Mouse (Mus musculus): Measurements from ENCODE around the gene Thap8.

Gene Thap8

DNA sequence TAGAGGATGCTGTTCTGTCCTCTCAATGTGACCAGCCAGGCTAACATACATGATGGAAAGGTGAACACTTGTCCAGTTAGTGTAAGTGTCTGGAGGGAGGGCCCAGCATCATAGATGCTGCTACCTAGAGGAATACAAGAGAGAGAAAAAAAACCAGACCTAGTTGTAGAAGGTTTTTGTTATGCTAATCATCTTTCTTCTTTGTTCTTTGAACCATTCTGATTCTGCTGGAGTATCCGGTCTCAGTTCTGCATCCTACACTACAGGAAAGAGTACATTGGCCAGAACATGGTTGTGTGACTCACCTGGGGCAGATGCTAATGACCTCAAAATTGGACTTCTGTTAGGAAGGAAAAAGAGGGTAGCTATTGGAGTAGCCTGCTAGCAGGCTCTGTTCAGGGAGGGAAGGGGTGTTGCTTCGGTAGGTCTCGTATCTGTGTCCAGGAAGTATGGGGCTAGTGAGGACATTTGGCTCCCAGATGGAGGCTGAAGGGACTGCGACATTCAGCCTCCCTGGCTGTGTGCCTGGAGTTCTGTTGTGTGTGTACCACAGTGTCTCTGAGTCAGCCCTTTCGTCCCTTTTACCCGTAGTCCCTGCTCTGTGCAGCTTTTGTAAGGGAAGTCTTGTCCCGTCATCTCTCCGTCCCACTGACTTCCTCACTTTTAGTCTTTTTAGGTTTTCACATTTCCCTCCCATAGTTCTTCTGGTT lies 7.0 kb downstream of the Thap8 start:
- no peak for DNase-seq (ENCODE audit: low read depth, low spot score)

DNA sequence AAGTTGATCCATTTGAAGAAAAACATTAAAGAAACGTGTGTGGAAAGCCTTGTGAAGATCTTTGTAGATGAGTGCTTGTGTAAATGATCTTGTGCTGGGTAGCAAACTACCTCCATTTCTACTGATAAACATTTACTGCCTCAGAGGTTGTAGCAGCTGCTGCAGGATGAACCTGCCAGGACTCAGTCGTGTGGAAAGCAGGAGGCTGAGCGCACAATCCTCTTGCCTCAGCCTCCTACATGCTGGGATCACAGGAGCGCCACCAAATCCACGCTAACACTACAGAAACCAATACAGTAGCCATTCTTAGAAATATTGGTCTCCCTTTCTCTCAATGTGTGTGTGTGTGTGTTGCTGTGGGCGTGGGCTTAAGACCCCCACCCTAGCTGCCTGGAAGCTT lies 8.2 kb downstream of the Thap8 start:
- DNase-seq (ENCODE audit: low read depth, low spot score), result no peak

DNA sequence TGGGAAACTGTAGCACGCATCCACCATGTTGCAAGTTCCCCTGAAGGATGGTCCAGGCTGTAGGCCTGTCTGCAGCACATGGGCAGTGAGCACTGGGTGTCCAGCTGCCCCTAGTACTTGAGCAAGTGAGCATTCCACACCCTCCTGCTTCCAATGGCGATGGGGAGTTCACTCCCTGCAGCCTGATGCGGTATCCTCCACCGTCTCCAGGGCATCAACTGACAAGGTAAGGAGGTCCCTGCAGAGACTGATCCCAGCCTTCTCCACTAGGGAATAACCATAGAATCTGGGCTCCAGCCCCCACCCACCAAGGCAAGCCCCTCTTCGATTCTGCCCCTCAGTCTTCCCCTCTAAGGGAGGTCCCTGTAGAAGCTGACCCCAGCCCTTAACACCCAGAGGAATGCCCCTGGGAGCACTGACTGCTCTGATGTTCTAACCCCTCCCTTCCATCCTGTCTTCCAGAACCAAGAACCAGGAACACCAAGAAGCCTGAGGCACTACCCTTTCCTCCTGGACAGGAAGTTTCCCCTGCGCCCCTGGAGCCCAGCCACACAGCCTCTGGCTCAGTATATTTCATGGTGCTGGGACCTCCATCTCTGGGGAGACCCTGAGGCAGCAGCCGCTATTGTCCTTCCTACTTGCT lies 9.3 kb downstream of the Thap8 start:
- DNase-seq (ENCODE audit: low read depth, low spot score), result no peak

DNA sequence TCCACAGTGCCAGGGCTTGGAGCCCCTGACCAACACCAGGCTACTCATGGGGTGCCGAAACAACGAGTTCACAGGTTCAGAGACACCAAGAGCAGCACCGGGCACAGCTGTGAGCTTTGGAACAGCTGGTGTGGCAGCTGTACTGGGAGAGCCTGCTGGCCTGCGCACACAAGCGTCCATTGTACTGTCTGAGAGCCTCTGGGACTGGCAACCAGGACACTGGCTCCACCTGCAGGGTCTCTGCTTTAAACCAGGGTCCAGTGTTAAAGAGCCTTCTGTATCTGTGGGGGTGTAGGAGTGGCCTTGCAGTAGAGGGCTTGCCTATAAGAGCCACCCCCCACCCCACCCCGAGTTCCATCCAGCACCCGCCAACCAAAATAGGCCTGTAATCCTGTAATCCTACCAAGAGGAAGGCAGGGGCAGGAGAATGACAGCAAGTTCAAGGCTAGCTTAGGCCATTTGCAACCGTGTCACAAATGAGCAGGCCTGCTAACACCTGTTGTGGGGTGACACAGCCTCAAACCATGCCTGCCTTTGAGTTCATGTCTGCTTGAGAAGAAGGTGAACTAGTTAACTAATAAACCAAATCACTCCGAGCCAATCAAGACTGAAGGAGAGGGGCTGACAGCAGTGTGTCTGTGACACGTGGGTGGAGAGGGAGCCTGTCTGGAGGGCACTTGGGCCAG lies 10.0 kb downstream of the Thap8 start:
- peak; percentile 49 for DNase-seq (ENCODE audit: low read depth, low spot score)

DNA sequence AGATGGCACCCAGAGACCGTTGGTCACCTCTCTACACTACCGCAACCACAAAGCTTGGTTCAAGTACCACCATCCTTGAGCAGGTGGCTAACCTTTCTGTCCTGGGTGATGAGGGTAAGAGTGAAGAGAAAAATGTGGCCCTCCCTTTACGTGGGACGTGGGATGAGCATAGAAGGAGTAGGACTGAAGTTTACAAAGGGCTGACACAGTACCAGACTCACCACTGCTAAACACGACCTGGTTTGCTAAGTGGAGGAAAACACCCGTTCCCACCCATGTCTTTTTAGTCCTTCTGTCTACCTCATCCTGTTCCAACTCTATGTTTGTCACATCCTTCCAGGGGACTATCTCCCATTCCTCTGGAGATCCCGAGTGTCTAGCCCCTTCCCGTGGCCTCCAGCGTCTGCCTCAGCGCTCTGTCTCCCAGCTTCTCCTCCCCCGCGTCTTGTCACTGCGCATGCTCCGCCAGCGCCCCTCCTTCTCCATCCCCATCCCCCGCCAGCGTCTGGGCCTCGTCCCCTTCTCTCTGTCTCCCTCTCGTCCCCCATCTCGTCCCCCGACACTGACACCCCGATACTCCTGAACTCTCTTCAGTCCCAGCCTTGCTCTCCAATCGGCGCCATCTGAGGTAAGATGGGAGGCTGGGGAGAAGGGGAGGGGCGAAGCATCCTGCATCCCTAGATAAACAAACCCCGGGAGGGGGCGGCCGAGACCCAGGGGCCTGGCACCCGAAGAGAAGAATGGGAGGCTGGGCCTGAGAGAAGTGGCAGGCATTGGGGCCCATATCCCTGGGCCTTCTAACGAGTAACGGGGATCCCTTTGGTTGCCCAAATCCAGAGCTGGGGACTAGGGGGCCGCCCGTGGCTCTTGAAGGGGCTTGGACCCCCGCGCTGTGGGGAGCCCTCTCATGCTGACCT lies 11.6 kb downstream of the Thap8 start, which contains the start of gene Clip3:
Clip3 (plus strand) TSS at position 514 of the 917 bp plus-strand sequence.
- peak; percentile 87 for DNase-seq (ENCODE audit: low read depth, low spot score)

DNA sequence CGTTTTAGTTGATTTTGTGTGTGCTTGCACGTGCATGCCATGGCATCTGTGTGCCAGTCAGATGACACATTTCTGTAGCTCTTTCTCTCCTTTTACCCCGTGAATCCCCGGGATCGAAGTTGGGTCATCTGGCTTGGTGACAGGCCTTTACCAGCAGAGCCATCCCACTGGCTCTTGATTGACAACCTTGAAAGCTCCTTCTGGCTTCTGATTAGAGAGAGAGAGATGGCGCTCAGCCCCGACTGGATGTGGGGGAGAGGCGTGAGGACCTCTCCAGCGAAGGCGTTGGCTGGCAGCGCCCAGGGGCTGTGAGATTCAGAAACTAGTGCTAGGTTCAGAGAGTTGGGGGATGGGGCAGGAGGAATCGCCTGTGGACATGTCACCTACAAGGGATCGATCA lies 13.9 kb downstream of the Thap8 start:
- no peak for DNase-seq (ENCODE audit: low read depth, low spot score)

DNA sequence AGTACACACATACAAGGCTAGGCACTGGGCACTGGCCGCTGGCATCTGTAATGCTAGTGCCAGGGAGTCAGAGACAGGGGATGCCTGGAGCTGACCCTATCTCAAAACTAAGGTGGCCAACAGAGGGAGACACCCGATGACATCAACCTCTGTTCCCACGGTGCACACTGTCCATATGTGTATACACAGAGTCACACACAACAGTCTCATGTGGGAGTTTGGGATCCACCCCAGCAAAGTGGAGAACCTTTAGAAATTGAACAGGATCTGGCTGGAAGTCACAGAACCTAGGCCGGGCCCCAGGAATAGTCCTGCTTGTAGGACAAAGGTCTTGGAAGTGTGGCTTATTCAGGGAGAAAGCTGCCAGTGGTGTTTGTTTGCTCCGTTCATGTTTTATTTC lies 14.4 kb downstream of the Thap8 start:
- no peak for DNase-seq (ENCODE audit: low read depth, low spot score)

DNA sequence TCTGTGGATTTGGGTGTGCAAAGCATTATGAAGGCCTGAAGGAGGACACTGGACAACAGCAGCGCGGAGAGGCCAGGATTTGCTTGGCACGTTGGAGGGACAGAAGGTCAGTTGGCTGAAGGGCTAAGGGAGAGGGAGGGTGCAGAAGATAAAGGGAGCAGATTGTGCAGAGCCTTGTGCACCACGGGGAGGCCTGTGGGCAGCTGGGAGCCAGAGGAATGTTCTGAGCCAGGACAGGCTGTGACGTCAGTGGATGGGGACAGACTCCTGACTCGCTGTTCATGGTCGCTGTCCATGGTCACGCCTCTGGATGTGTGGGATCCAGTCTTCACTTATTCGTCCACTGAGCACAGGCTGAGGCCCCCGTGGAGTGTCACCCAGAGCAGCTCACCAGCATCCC lies 15.2 kb downstream of the Thap8 start:
- DNase-seq (ENCODE audit: low read depth, low spot score), result no peak

DNA sequence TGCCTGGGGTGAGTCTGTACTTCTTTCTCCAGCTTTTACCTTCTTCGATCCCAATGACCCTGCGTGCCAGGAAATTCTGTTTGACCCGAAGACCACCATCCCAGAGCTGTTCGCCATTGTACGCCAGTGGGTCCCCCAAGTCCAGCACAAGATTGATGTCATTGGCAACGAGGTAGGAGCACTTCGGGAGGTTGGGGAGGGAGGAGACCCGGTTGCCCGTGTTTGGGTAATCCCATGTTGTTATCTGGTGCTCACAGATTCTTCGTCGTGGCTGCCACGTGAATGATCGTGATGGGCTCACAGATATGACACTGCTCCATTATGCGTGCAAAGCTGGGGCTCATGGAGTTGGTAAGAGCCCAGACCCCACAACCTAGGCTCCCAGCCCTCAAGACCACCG lies 16.9 kb downstream of the Thap8 start:
- DNase-seq (ENCODE audit: low read depth, low spot score), result no peak

DNA sequence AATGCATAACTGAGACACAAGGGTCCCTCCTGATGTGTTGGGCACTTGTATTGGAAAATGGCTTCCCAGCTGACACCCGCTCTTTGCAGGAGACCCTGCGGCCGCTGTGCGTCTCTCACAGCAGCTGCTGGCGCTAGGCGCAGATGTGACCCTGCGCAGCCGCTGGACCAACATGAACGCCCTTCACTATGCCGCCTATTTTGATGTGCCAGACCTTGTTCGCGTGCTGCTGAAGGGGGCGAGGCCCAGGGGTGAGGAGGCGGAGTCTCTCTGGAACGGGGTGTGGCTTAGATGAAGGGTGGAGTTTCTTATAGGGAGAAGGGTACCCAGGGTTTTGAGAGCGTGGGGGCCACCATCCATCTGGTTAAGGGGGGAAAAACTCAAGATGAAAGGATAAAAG lies 17.4 kb downstream of the Thap8 start:
- no peak for DNase-seq (ENCODE audit: low read depth, low spot score)

DNA sequence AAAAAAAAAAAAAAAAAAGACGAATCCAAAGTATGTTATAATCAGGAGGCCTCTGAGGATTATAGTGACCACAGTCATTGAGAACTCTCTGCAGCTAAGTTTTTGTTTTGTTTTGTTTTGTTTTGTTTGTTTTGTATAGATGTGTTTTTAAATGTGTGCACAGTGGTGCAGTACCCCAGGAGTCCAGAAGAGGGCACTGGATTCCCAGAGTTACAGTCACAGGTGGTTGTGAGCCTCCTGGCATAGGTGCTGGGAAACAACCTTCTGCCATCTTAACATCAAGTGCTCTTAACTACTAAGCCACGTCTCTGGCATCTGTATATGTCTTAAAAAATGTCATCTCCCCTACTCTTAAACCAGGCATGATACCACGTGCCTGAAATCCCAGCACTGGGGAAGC lies 21.0 kb downstream of the Thap8 start:
- peak; percentile 30 for DNase-seq (ENCODE audit: low read depth, low spot score)

DNA sequence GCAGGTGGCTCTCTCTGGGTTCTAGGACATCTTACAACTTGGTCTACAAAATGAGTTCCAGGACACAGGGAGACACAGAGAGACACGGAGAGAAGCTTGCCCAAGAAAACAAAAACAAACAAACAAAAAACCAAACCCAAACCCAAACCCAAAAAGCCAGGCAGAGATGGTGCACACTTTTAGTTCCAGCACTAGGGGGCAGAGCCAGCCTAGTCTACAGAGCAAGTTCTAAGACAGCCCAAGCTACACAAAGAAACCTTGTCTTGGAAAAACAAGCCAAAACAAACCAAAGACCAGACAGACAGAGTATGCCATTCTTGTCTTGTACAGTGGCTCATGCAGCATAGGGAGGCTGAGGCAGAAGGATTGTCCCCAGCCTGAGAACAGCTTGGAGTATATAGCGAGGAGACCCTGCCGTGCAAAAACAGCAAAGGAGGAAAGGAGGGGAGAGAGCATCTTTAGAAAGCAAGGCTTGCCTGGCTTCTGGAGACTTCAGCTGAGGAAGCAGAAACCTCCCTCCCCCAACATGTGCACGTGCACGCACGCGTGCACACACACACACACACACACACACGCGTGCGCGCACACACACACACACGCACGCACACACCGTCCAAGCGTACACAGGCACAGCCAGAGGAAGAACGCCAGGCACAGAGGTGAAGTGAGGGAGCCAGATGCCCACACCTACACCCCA lies 26.3 kb downstream of the Thap8 start:
- DNase-seq (ENCODE audit: low read depth, low spot score), result no peak

DNA sequence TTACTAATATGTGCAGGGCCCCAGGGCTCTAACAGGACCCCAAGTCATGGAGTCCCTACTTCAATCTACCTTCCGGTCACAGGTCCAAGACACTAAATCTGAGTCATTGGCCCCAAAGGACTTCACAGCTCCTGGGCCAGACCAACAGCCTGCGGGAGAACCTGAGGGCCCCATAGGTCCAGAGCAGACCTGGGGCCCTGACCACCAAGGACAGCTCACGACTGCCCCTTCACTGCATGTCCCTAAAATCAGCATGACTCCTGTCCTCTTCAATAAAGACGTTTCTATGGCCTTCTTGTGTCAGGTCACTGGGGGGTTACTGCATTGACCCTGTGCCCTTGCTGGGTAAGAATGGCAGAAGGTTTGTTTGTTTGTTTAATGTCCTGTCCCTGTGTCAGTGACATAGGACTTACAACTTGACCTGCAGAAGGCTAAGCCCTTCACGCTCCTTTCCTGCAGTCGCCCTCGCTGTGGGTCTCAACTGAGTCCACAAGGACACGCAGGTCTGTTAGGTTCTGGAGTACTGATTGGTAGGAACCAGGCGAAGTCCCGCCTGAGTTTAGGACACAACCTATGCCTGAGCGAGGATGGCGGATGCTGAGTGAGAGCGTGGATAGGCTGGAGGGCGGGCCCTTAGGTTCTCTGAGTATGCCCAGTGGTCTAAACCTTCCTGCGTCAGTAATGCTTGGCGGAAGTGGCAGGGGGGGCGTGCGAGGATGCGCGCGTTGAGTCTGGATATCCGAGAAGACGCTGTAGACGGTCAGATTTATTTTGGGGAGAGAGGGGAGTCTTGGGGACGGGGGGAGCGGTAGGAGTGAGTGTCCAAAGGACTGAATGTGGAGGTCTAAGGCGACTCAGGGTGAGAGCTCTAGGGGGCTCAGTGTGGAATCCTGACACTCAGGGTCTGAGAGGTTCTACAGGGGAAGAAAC lies 28.4 kb downstream of the Thap8 start, which contains the start of gene Alkbh6:
Alkbh6 (plus strand) TSS at position 642 of the 930 bp plus-strand sequence.
- peak; percentile 95 for DNase-seq (ENCODE audit: low read depth, low spot score)

DNA sequence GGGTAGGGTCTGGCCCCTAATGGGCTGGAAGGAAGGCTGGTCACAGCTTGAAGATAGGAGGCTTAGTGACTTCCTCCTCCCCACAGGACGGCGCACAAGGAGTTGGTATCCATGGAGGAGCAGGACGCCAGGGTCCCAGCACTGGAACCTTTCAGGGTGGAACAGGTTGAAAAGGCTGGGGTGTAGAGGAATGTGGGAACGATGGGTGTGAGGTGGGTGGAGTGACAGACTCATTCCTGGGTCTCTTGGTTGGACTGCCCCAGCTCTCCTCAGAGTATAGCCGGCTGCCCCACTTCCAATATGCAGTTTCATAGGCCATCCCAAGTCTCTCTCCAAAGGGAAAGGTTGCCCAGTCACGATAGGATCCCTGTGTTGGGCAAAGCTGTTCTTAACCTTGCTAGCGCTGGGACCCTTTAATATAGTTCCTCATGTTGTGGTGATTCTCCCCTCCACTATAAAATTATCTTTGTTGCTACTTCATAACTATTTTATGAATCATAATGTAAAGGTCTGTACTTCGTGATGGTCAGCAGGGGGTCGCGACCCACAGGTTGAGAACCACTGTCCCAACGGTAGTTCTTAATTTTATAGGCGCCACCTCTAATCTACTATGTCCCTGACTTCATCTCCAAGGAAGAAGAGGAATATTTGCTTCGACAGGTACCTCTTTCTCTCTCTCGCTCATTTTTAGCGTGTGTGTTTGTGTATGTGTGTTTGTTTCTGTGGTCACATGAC lies 29.7 kb downstream of the Thap8 start:
- DNase-seq (ENCODE audit: low read depth, low spot score), result no peak

DNA sequence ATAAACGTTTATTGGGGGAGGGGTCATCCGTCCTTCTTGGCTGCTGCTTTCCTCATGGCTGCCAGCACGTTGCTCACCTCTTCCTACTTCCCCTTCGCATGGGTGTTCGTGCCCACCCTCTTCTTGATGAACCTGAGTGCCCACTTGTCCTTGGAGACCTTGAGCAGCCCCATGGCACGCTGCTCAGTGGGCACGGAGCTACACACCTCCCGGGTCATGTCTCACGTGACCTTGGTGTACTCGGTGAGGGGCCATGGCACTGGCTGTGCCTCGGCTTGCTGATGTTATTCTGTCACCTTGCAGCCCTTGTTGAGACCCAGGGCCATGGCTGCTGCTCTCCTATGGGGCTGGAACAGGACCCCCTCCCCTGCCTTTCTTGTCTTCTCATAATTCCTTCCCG lies 30.2 kb downstream of the Thap8 start:
- no peak for DNase-seq (ENCODE audit: low read depth, low spot score)

DNA sequence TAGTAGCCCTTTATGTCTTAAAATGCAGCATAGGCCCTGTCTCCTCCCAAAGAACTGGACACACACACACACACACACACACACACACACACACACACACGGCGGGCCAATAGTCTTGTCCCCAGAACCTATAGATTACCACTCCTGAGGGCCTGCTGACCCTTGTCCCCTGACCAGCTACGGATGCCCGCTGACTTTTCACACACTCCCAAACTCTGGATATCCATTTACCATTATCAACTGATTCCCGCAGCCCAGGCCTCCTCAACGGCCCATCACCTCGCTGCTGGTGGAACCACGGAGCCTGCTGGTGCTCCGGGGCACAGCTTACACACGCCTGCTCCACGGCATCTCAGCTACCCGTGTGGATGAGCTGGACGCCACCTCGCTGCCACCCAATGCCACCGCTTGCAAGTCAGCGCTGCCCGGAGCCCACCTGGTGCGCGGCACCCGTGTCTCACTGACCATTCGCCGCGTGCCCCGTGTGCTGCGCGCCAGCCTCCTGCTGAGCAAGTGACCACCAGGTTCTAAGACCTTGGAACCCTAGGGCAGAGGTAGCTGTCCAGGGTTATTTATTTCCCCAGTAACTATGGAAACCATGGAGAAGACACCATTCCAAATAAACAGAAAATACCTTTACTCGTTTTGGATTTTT lies 33.9 kb downstream of the Thap8 start:
- no peak for DNase-seq (ENCODE audit: low read depth, low spot score)

DNA sequence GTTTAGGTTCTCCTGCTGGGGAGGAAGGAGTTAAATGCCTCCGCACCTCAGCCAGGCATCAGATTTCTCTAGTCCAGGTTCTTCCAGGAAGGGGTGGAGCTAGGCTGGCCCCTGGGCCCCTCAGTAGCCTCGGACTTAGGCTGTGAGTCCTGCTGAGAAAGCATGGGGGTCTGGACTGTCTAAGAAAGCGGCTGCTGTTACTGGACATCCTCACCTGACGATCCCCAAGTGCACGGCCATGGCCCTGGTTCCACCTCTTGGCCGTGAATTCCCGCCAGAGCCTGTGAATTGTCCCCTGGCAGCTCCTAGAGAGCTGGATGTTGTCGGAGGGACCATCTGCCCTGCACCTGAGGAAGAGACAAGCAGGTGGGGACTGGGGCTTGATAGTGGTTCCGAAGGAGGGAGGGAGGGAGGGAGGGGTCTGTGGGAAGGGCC lies 34.8 kb downstream of the Thap8 start, which contains the start of gene Syne4:
Syne4 (plus strand) TSS at position 87 of the 435 bp plus-strand sequence.
- DNase-seq (ENCODE audit: low read depth, low spot score), result peak; percentile 58

Data from mesoderm, embryonic 11.5 days (tissue).